Mouse (Mus musculus): Measurements from ENCODE around the gene Pkp4.

GRCm38 (mm10) chr2:59234537-59234936 is 73.9 kb downstream of the Pkp4 start:
- TF ChIP-seq CTCF (IDR thresholded peaks at IDR 0.05 in 2 of 3, conservative IDR thresholded peaks at IDR 0.05 in 1 of 3; ENCODE audit: control insufficient read depth in 1 of 3, insufficient read depth in 1 of 3, low read depth in 2 of 3, low read length in 3 of 3, poor library complexity in 1 of 3, severe bottlenecking in 1 of 3) (no peak), POLR2A (IDR thresholded peaks at IDR 0.05; ENCODE audit: control insufficient read depth in 1 of 2, insufficient read depth in 1 of 2, low read depth in 1 of 2, low read length in 2 of 2, poor library complexity in 1 of 2) (no peak), ZMIZ1 (IDR thresholded peaks at IDR 0.05; ENCODE audit: low read depth, low read length) (no peak), ZC3H11A (IDR thresholded peaks at IDR 0.05; ENCODE audit: low read depth, low read length) (no peak), TCF12 (IDR thresholded peaks at IDR 0.05; ENCODE audit: low read depth, low read length) (no peak)
